Mouse (Mus musculus): Measurements from ENCODE around the gene Kti12.

DNA sequence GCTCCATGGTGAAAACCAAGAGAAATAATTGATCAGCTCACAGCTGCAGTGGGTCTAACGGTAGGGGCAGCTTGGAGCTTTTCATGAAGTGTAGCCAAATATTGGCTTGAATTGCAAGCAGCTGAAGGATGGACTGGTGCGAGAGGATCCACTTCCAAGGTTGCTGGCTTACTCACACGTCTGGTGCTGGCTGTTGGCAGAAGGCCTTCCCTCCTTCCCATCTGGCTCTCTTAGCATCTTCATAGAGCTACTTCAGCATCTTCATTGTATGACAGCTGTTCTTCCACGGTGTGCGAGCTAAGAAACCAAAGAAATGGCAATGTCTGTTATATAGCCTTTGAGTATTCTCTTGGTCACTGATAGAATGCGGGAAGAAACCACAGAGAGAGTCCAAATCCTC is 43.3 kb downstream of the Kti12 start:
- no peak for TF ChIP-seq CTCF (IDR thresholded peaks at IDR 0.05; ENCODE audit: borderline replicate concordance, insufficient read depth, low read length)
- no peak for TF ChIP-seq POLR2A (IDR thresholded peaks at IDR 0.05; ENCODE audit: low read depth, low read length)

Measured in embryonic fibroblast, embryonic 13.5 days (primary cell).